Mouse (Mus musculus) small intestine, adult 2 months (tissue): Measurements from ENCODE around the gene Degs2. TPM values are rescaled to one million over a fixed set of nuclear protein-coding genes. Genes with fewer than 3 reads are reported as not detected.

Source experiments
- H3K27ac ChIP-seq: fragments of 200-500 bp; 2 replicates; pipeline ENCODE4 v1.5.1; 2012; ENCODE audit warnings: low read depth, low read length, control low read depth, inconsistent platforms; ENCODE audit not compliant: insufficient read depth
- H3K27me3 ChIP-seq: fragments of 200-500 bp; 2 replicates; pipeline ENCODE4 v1.6.1; 2012; ENCODE audit warnings: mild to moderate bottlenecking, moderate library complexity, low read length, inconsistent platforms; ENCODE audit not compliant: control insufficient read depth, insufficient read depth
- H3K36me3 ChIP-seq: fragments of 200-500 bp; 2 replicates; pipeline ENCODE4 v1.6.1; 2012; ENCODE audit warnings: mild to moderate bottlenecking, low read length, control low read depth, inconsistent platforms; ENCODE audit not compliant: control insufficient read depth, insufficient read depth
- H3K4me1 ChIP-seq: fragments of 200-500 bp; 2 replicates; pipeline ENCODE4 v1.6.1; 2012; ENCODE audit warnings: low read length, inconsistent platforms, mixed read lengths; ENCODE audit not compliant: control insufficient read depth, insufficient read depth, insufficient read length
- H3K4me3 ChIP-seq: fragments of 200-500 bp; 2 replicates; pipeline ENCODE4 v1.5.1; 2012; ENCODE audit warnings: low read depth, mild to moderate bottlenecking, control low read depth, inconsistent platforms, low read length, moderate library complexity
- CTCF ChIP-seq: fragments of 200-500 bp; IDR thresholded peaks from 2 replicates; pipeline ENCODE4 v1.5.1; 2012; ENCODE audit warnings: low read depth, mild to moderate bottlenecking, control low read depth, inconsistent platforms, low read length, moderate library complexity, mixed read lengths; ENCODE audit not compliant: insufficient replicate concordance, insufficient read length; ENCODE audit errors: extremely low read depth
- POLR2A ChIP-seq: fragments of 200-500 bp; IDR thresholded peaks from 2 replicates; pipeline ENCODE4 v1.6.1; 2012; ENCODE audit warnings: low read depth, mild to moderate bottlenecking, control low read depth, inconsistent platforms, low read length, moderate library complexity
- WGBS: fragments of 180-500 bp; shearing (Covaris S2); methylation state at CpG from one replicate; pipeline ENCODE4 v1.1.7; 2018; 5-methylcytosine and 5-hydroxymethylcytosine counted together
- polyA plus RNA-seq: library from polyadenylated mRNA; depleted of rRNA; stranded (reverse); fragments of >200 nt; gene quantifications from 2 replicates; pipeline ENCODE4 v1.2.3, GENCODE M21; 2012

Degs2 gene
- polyA plus RNA-seq, 1 experiment, result 406 TPM

- TF ChIP-seq CTCF (no peak), POLR2A (no peak)
- Histone ChIP-seq H3K4me1 (peaks cover 10% of the 10 kb centered on the region), H3K4me3 (no peak overlapping the region), H3K36me3 (peaks cover 47% of the 10 kb centered on the region), H3K27me3 (no peaks in the 10 kb centered on the region), H3K27ac (no peak overlapping the region)
- WGBS, result 74% methylated on average over 2 of the region's 2 CpGs
Measured at GRCm38 (mm10) chr12:108674916-108675315, 27.2 kb downstream of the Degs2 start.

- Histone ChIP-seq H3K36me3 (peaks cover 43% of the 10 kb centered on the region), H3K27me3 (no peaks in the 10 kb centered on the region), H3K27ac (no peak overlapping the region), H3K4me3 (no peak overlapping the region), H3K4me1 (peaks cover 7% of the 10 kb centered on the region)
- WGBS, result 69% methylated on average over 4 of the region's 4 CpGs
- TF ChIP-seq CTCF, result no peak
- TF ChIP-seq POLR2A, result no peak
Measured at GRCm38 (mm10) chr12:108674502-108674901, 27.6 kb downstream of the Degs2 start.

- TF ChIP-seq CTCF (no peak), POLR2A (no peak)
- Histone ChIP-seq H3K27me3 (no peaks in the 10 kb centered on the region), H3K36me3 (peaks cover 35% of the 10 kb centered on the region), H3K4me3 (no peak overlapping the region), H3K4me1 (peaks cover 2% of the 10 kb centered on the region; the same call in 1 of the 2 replicates), H3K27ac (no peak overlapping the region)
- 88% methylated on average over 3 of the region's 3 CpGs for WGBS
Measured at GRCm38 (mm10) chr12:108673546-108673945, 28.6 kb downstream of the Degs2 start.

- H3K4me3 ChIP-seq, result no peak overlapping the region
- peaks cover 35% of the 10 kb centered on the region for H3K36me3 ChIP-seq
- H3K4me1 ChIP-seq, result peaks cover 2% of the 10 kb centered on the region; the same call in 1 of the 2 replicates
- TF ChIP-seq CTCF (no peak), POLR2A (no peak)
- WGBS, result 67% methylated on average over 4 of the region's 4 CpGs
- no peak overlapping the region for H3K27ac ChIP-seq
- H3K27me3 ChIP-seq, result no peaks in the 10 kb centered on the region
Measured at GRCm38 (mm10) chr12:108672908-108673307, 29.2 kb downstream of the Degs2 start.

GRCm38 (mm10) chr12:108671541-108671940 lies 30.6 kb downstream of the Degs2 start:
- TF ChIP-seq POLR2A (no peak), CTCF (no peak)
- H3K36me3 ChIP-seq, result peaks cover 24% of the 10 kb centered on the region
- WGBS, result 79% methylated on average over 2 of the region's 2 CpGs
- no peaks in the 10 kb centered on the region for H3K27me3 ChIP-seq
- H3K4me1 ChIP-seq, result peaks cover under 1% of the 10 kb centered on the region; the same call in 1 of the 2 replicates
- no peak overlapping the region for H3K4me3 ChIP-seq
- no peak overlapping the region for H3K27ac ChIP-seq

- WGBS, result 64% methylated on average over 8 of the region's 8 CpGs
- no peak for TF ChIP-seq CTCF
- TF ChIP-seq POLR2A, result no peak
- peaks cover 6% of the 10 kb centered on the region; the same call in 1 of the 2 replicates for H3K36me3 ChIP-seq
- no peaks in the 10 kb centered on the region for H3K4me1 ChIP-seq
- H3K4me3 ChIP-seq, result no peak overlapping the region
- no peaks in the 10 kb centered on the region for H3K27me3 ChIP-seq
- peak overlapping the region; percentile 9; the same call in 1 of the 2 replicates for H3K27ac ChIP-seq
Measured at GRCm38 (mm10) chr12:108668606-108669235, 33.4 kb downstream of the Degs2 start.

GRCm38 (mm10) chr12:108657350-108657749 lies 44.8 kb downstream of the Degs2 start:
- peaks cover 13% of the 10 kb centered on the region; the same call in 1 of the 2 replicates for H3K4me1 ChIP-seq
- no peak overlapping the region for H3K27ac ChIP-seq
- no peak overlapping the region for H3K4me3 ChIP-seq
- H3K27me3 ChIP-seq, result no peaks in the 10 kb centered on the region
- 73% methylated on average over 1 of the region's 1 CpGs for WGBS
- peaks cover 7% of the 10 kb centered on the region for H3K36me3 ChIP-seq
- TF ChIP-seq POLR2A (no peak), CTCF (peak; percentile 87)
